Mouse (Mus musculus) limb, embryonic 14.5 days (tissue): ENCODE results near the gene Gm28539. TPM values are rescaled to one million over a fixed set of nuclear protein-coding genes. Genes with fewer than 3 reads are reported as not detected.
A peak's percentile ranks its signal among the peaks of the same experiment; 100 is the strongest.
"Not testable (repeated sequence)": the region's sequence is repeated elsewhere in the genome, so short reads cannot be mapped to it uniquely, and the experiment has no call there.

Experiments
- ATAC-seq: fragments of 200-750 bp; cut with Nextera tagmentation; 2 replicates; pipeline ENCODE4 v1.8.0; 2017; ENCODE audit warnings: low read depth, moderate number of reproducible peaks, moderate TSS enrichment; ENCODE audit not compliant: low FRiP score
- DNase-seq: peaks from one replicate; pipeline ENCODE4 v3.0.0-alpha.2; 2015; ENCODE audit warnings: low spot score
- H3K27ac ChIP-seq: fragments of 300-500 bp; sonication (generic); replicated peaks from 2 replicates; pipeline ENCODE4 v1.5.1; 2014; ENCODE audit warnings: low read depth, mild to moderate bottlenecking, low read length, moderate library complexity, mixed read lengths
- H3K27me3 ChIP-seq: fragments of 300-500 bp; sonication (generic); 2 replicates; pipeline ENCODE4 v1.6.1; 2014; ENCODE audit warnings: low read length, mixed read lengths; ENCODE audit not compliant: control insufficient read depth, insufficient read depth
- H3K36me3 ChIP-seq: fragments of 300-500 bp; sonication (generic); 2 replicates; pipeline ENCODE4 v1.6.1; 2014; ENCODE audit warnings: mild to moderate bottlenecking, low read length, moderate library complexity, mixed read lengths; ENCODE audit not compliant: control insufficient read depth, insufficient read depth
- H3K4me1 ChIP-seq: fragments of 300-500 bp; sonication (generic); 2 replicates; pipeline ENCODE4 v1.6.1; 2014; ENCODE audit warnings: antibody characterized with exemption, low read length, mixed read lengths; ENCODE audit not compliant: control insufficient read depth, insufficient read depth
- H3K4me2 ChIP-seq: fragments of 300-500 bp; sonication (generic); replicated peaks from 2 replicates; pipeline ENCODE4 v1.6.1; 2014; ENCODE audit warnings: low read depth, mild to moderate bottlenecking, low read length, moderate library complexity; ENCODE audit not compliant: severe bottlenecking
- H3K4me3 ChIP-seq: fragments of 300-500 bp; sonication (generic); replicated peaks from 2 replicates; pipeline ENCODE4 v1.5.1; 2014; ENCODE audit warnings: low read length
- H3K9ac ChIP-seq: fragments of 300-500 bp; sonication (generic); 2 replicates; pipeline ENCODE4 v1.6.1; 2014; ENCODE audit warnings: mild to moderate bottlenecking, low read depth, low read length, moderate library complexity; ENCODE audit not compliant: severe bottlenecking
- H3K9me3 ChIP-seq: fragments of 300-500 bp; sonication (generic); 2 replicates; pipeline ENCODE4 v1.6.1; 2016; ENCODE audit warnings: low read length; ENCODE audit not compliant: control insufficient read depth
- POLR2A ChIP-seq: fragments of 200-500 bp; IDR thresholded peaks from 2 replicates; pipeline ENCODE4 v1.8.0; 2012; ENCODE audit warnings: inconsistent platforms, mild to moderate bottlenecking, moderate library complexity, borderline replicate concordance; ENCODE audit not compliant: insufficient read depth, insufficient read length; ENCODE audit errors: extremely low read depth
- WGBS: fragments of 180-500 bp; shearing (Covaris S2); extraction: QIAGEN DNeasy Blood & Tissue Kit; methylation state at CpG from one replicate; pipeline ENCODE4 v1.1.7; 2014; 5-methylcytosine and 5-hydroxymethylcytosine counted together
- polyA plus RNA-seq, 2 experiments: library from polyadenylated mRNA; depleted of rRNA in 1 of 2; stranded (reverse) in 1 of 2; unstranded in 1 of 2; fragments of >200 nt; fragmentation: Nextera tagmentation in 1 of 2; extraction: Ambion mirVana in 1 of 2; gene quantifications; 2 replicates each; pipeline versions ENCODE4 v1.2.1 to v1.2.3; 2012 to 2014

The Gm28539 gene
- polyA plus RNA-seq, 2 experiments, result 4.9 TPM; not detected in 1

DNA sequence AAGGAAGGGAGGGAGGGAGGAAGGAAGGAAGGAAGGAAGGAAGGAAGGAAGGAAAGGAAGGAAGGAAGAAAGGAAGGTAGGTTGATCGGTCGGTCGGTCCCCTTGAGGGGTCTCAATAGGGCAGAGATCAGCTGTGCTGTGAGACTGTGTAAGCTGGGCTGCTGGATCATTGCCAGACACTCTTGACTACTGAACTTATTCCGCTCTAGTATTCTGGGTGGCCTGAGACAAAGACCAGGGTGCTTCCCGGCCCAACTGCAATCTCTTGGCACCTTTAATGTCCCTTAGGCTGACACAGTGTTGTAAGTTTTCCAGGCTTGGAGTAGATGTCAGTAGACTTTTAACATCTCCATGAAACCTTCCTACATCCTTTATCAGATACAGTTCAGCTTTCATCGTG lies 7.3 kb upstream of the Gm28539 start:
- ATAC-seq, result no peak
- Histone ChIP-seq H3K4me3 (no peak overlapping the region), H3K9ac (no peak overlapping the region), H3K36me3 (peaks cover 89% of the 10 kb centered on the region), H3K4me1 (no peaks in the 10 kb centered on the region), H3K9me3 (no peaks in the 10 kb centered on the region), H3K4me2 (no peak overlapping the region), H3K27me3 (no peaks in the 10 kb centered on the region), H3K27ac (no peak overlapping the region)
- 95% methylated on average over 6 of the region's 6 CpGs for WGBS
- no peak for TF ChIP-seq POLR2A
- DNase-seq, result no peak

DNA sequence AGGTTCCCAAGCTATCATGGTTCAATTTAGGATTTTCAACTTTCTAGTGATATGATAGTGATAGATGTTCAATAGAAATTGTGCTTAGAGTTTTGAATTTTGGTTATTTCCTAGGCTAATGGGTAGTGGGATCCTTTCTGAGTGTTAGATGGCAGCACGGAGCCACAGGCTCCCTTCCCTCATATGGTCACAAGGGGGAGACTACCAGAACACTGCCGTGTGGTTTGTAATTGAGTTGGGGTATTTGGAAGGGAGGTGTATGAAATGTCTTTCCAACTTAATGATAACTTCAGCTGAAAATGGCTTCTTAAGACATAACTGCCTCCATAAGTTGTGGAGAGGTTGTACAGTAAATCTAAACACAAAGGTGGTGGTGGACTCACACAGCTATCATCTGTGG lies 2.9 kb upstream of the Gm28539 start:
- ATAC-seq, result no peak
- H3K9me3 ChIP-seq, result no peaks in the 10 kb centered on the region
- peaks cover 55% of the 10 kb centered on the region for H3K36me3 ChIP-seq

DNA sequence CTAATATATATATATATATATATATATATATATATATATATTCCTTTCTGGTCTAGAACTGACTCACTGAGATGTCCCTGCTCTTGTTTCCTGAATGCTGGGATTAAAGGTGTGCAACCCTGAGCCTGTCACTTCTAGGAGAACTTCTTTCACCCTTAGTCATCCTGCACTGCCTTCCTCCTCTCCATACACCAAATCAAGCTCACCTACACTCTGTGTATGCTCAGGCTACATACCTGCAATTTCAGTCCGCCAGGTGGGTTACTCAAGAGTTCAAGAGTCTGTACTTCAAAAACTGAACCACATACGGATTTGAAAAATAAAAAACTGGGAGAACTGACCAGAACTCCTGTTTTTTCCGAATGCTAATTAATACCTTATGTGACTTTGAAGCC lies 314 bp upstream of the Gm28539 start:
- H3K9me3 ChIP-seq, result no peaks in the 10 kb centered on the region
- peak overlapping the region; percentile 54 for H3K4me2 ChIP-seq
- H3K27me3 ChIP-seq, result no peaks in the 10 kb centered on the region
- H3K4me3 ChIP-seq, result peak overlapping the region; percentile 74
- 28% methylated on average over 3 of the region's 3 CpGs for WGBS
- peaks cover 31% of the 10 kb centered on the region for H3K36me3 ChIP-seq
- DNase-seq (no peak), ATAC-seq (peak; percentile 21)
- no peak for TF ChIP-seq POLR2A
- no peak overlapping the region for H3K27ac ChIP-seq
- 0 out of 2 replicates have a peak, but pooled peaks cover 2% of the 10 kb centered on the region for H3K4me1 ChIP-seq
- H3K9ac ChIP-seq, result peak overlapping the region; percentile 80

More for the DNA sequence above, 2.9 kb upstream of the Gm28539 start:
- H3K4me3 ChIP-seq, result no peak overlapping the region
- WGBS, result 84% methylated on average over 2 of the region's 2 CpGs
- no peak for DNase-seq
- H3K27me3 ChIP-seq, result no peaks in the 10 kb centered on the region
- H3K4me1 ChIP-seq, result 0 out of 2 replicates have a peak, but pooled peaks cover 2% of the 10 kb centered on the region
- no peak overlapping the region for H3K4me2 ChIP-seq
- no peak overlapping the region for H3K9ac ChIP-seq
- no peak overlapping the region for H3K27ac ChIP-seq
- no peak for TF ChIP-seq POLR2A

DNA sequence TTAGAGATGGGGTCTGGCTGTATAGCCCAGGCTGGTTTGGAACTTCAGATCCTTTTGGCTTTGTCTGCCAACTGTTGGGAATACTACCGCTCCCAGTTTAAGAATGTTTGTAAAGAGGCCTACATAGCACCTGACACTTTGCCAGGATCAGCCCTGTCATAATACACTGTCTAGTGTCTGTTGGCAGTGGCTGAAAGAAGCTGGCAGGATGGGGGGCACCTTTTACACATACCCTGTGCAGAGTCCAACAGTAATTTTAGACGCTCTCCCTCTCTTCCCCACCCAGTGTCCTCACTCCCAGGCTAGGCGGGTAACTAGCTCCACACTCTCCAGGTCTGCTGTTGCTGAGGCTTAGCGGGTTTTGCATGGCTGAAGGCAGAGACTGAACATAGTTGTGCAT lies 2.0 kb downstream of the Gm28539 start:
- no peak overlapping the region for H3K9ac ChIP-seq
- TF ChIP-seq POLR2A, result no peak
- H3K4me1 ChIP-seq, result 0 out of 2 replicates have a peak, but pooled peaks cover 2% of the 10 kb centered on the region
- H3K4me2 ChIP-seq, result no peak overlapping the region
- no peak overlapping the region for H3K27ac ChIP-seq
- H3K9me3 ChIP-seq, result no peaks in the 10 kb centered on the region
- 91% methylated on average over 4 of the region's 4 CpGs for WGBS
- ATAC-seq, result no peak
- no peak overlapping the region for H3K4me3 ChIP-seq
- peaks cover 16% of the 10 kb centered on the region; the same call in 1 of the 2 replicates for H3K36me3 ChIP-seq
- H3K27me3 ChIP-seq, result no peaks in the 10 kb centered on the region
- no peak for DNase-seq

DNA sequence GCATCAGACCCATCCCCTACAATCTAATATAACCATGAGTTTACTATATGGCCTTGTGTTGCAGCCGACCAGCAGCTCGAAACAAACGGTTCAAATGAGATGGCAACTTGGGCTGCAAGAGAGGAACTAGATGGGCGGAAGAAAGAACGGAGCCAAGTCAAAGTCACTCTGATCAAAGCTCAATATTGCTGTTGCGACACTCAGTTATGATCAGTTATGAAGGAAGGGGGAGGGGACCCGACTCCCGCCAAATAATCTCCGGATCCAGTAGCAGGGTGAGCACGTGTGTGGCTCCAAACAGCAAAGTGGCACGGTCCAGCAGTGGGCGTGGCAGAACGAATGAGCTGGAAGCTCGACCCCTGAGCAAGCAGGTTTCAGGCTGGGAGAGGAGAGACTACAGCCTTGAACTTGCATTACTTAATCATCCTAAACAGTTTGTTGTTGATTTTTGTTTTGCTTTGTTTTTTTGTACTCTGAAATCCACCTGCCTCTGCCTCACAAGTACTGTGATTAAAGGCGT lies 10.0 kb downstream of the Gm28539 start:
- Histone ChIP-seq H3K9me3 (0 out of 2 replicates have a peak, but pooled peaks cover 5% of the 10 kb centered on the region), H3K9ac (no peak overlapping the region), H3K4me2 (no peak overlapping the region), H3K36me3 (no peaks in the 10 kb centered on the region), H3K4me1 (no peaks in the 10 kb centered on the region), H3K27ac (no peak overlapping the region), H3K27me3 (no peaks in the 10 kb centered on the region), H3K4me3 (no peak overlapping the region)
- TF ChIP-seq POLR2A, result no peak
- ATAC-seq (no peak), DNase-seq (no peak)
- 91% methylated on average over 15 of the region's 15 CpGs for WGBS

DNA sequence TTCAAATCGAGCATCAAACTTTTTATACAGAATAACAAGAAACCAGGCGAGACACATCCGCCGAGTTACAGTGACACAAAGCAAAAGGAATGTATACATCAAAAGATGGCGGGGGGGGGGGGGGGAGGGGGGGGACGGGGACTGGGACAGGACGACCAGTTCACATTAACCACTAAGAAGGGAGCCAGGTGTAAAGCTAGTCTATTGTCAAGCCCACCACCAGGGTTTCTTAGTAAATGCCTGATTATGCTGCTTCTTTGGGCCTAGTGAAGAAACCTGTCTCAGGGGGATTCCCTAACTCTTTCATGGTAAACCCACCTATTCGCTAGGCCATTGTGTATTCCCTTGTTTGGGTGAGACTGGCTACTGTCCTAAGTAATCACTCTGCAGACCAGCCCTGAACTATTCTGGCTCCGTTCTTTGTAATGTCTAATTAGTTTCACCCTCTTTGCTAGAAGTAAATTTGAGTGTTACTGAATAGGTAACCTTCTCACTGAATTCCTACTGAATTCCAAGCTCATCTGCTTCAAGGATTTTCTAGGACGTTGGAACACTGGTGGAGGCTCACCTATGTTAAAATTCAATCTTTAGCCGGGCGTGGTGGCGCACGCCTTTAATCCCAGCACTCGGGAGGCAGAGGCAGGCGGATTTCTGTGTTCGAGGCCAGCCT lies 13.3 kb downstream of the Gm28539 start:
- WGBS, result 90% methylated on average over 15 of the region's 17 CpGs
- not testable (repeated sequence) for H3K9me3 ChIP-seq, H3K4me3 ChIP-seq, H3K27ac ChIP-seq, H3K4me2 ChIP-seq, ATAC-seq, H3K4me1 ChIP-seq, H3K27me3 ChIP-seq, H3K9ac ChIP-seq, H3K36me3 ChIP-seq, DNase-seq
